Mouse (Mus musculus) spleen, adult 10 weeks (tissue): ENCODE data around the gene Purb. TPM values are rescaled to one million over a fixed set of nuclear protein-coding genes. Genes with fewer than 3 reads are reported as not detected.

Experiments
- polyA plus RNA-seq: library from polyadenylated mRNA; stranded (reverse); fragments of 350-450 nt; fragmentation: Illumina TruSeq; extraction: RNeasy Lipid Tissue Mini Kit (QIAGEN cat#74804); gene quantifications from one replicate; pipeline ENCODE4 v1.2.3, GENCODE M21; 2015; ENCODE audit warnings: low replicate concordance; ENCODE audit not compliant: insufficient read depth

Gene Purb
- 98.1 TPM for polyA plus RNA-seq

DNA sequence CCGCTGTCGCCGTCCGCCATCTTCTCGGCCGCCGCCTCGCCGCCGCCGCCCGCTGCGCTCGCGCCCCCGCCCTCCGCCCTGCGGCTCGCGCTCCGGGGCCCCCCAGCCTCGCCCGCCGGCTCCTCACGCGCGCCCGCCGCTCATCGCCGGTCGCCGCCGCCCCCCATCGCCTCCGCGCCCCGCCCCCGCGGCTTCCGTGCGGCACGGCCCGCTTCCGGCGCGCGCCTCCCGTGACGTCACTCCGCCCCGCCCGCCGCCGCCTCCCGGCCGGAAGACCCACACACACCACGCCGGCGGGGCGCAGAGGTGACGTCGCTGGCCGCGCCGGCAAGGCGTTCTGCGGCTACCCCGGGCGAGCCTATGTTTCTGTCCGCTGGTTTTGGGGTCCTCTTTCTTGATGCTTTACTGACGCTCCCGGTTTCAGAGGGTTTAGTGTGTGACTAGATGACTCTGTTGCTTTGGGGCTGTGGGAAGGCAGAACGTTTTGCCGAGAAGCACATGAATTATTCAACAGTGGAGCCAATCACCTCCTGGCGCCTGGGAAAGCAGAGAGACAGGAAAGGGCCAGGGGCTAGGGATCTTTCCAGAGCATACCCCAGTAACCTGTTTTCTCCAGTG is at the start of gene Purb:
Purb (minus strand) TSS at position 51 of the 618 bp plus-strand sequence.

GRCm38 (mm10) chr11:6520507-6521173 is 44.9 kb upstream of the Purb start, which contains the start of gene Myo1g:
Gene Myo1g, minus strand, starts transcription at chr11:6520965.

DNA sequence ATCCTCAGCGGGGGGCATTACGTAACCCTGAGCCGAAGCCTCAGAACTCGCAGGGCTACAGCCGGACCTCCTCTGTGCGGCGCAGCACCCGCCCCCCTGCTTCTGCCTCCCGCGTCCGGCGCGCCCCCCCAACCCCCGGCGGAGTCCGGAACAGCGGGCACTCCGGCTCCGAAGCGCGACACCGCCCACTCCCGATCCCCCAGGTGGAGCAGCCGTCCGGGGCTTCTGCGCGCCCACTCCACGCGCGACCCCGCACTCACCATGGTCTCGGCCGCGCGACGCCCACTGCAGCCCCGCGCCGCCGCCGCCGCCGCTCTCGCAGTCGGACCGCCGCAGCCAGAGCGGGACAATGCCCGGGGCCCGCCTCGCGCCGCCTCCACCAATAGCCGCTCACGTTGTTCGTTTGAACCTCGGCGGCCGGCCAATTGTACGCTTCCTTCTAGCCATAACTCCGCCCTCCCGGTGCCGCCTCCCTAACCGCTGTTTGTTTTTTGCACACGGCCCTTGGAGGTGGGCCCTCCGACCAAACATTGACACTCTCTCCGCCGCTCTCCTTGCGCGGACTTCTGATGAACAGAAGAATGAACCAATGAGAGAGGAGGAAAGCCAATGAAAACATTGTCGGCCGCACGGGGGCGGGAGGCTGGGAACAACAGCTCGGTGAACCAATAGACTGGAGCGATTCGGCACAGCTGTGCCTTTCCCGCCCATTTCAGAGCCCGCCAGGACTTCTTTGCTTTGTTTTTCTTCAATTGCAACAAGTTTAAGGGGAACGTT is 31.5 kb downstream of the Purb start, which contains the start of gene H2afv:
H2afv (minus strand) TSS at position 367 of the 777 bp plus-strand sequence.

Other genes starting within 250 kb of the Purb start
- 0.08 TPM for gene Npc1l1, start 245.8 kb downstream of the Purb start, polyA plus RNA-seq
- gene Ddx56, start 208.1 kb downstream of the Purb start, polyA plus RNA-seq = 30.7 TPM
- 35.0 TPM for gene Tmed4, start 201.0 kb downstream of the Purb start, polyA plus RNA-seq
- gene Ogdh, start 184.3 kb downstream of the Purb start, polyA plus RNA-seq = 80.6 TPM
- 28.3 TPM for gene Zmiz2, start 86.8 kb downstream of the Purb start, polyA plus RNA-seq
- 2,887 TPM for gene Ppia, start 60.5 kb downstream of the Purb start, polyA plus RNA-seq
- 49.2 TPM for gene H2afv, start 31.5 kb downstream of the Purb start, polyA plus RNA-seq
- 99.7 TPM for gene Myo1g, start 45.0 kb upstream of the Purb start, polyA plus RNA-seq
- 85.4 TPM for gene Ccm2, start 71.0 kb upstream of the Purb start, polyA plus RNA-seq
- gene Nacad, start 130.1 kb upstream of the Purb start, polyA plus RNA-seq = 0.21 TPM
- gene Tbrg4, start 150.2 kb upstream of the Purb start, polyA plus RNA-seq = 21.5 TPM
- not detected for gene Wap, start 162.7 kb upstream of the Purb start, polyA plus RNA-seq
- 0.65 TPM for gene Ramp3, start 182.6 kb upstream of the Purb start, polyA plus RNA-seq